Mouse (Mus musculus): ENCODE data around the gene Afp. TPM values are rescaled to one million over a fixed set of nuclear protein-coding genes. Genes with fewer than 3 reads are reported as not detected.

Afp gene
- not detected for total RNA-seq (2021)
- long read RNA-seq: 0 reads

- DNase-seq (ENCODE audit: low spot score in 2 of 2): no peak
Observed at GRCm38 (mm10) chr5:90490518-90490917, at the start of gene Afp. Afp (plus strand) TSS chr5:90490737.

- no peak for DNase-seq (ENCODE audit: low spot score in 2 of 2)
Observed at GRCm38 (mm10) chr5:90447577-90447976, 43.0 kb upstream of the Afp start.

GRCm38 (mm10) chr5:90449961-90450360 lies 40.6 kb upstream of the Afp start:
- DNase-seq (ENCODE audit: low spot score in 2 of 2): no peak

GRCm38 (mm10) chr5:90452711-90453110 lies 37.8 kb upstream of the Afp start:
- no peak for DNase-seq (ENCODE audit: low spot score in 2 of 2)

- no peak for DNase-seq (ENCODE audit: low spot score in 2 of 2)
Observed at GRCm38 (mm10) chr5:90457241-90457640, 33.3 kb upstream of the Afp start.

GRCm38 (mm10) chr5:90458727-90459126 lies 31.8 kb upstream of the Afp start:
- DNase-seq (ENCODE audit: low spot score in 2 of 2): no peak

GRCm38 (mm10) chr5:90460619-90461018 lies 29.9 kb upstream of the Afp start, which contains the start of gene Alb:
Alb (plus strand) TSS chr5:90460897.
- no peak for DNase-seq (ENCODE audit: low spot score in 2 of 2)

- no peak for DNase-seq (ENCODE audit: low spot score in 2 of 2)
Observed at GRCm38 (mm10) chr5:90466806-90467205, 23.7 kb upstream of the Afp start.

GRCm38 (mm10) chr5:90467245-90467644 lies 23.3 kb upstream of the Afp start:
- DNase-seq (ENCODE audit: low spot score in 2 of 2): no peak

GRCm38 (mm10) chr5:90470836-90471235 lies 19.7 kb upstream of the Afp start:
- no peak for DNase-seq (ENCODE audit: low spot score in 2 of 2)

GRCm38 (mm10) chr5:90473902-90474301 lies 16.6 kb upstream of the Afp start:
- no peak for DNase-seq (ENCODE audit: low spot score in 2 of 2)

- no peak for DNase-seq (ENCODE audit: low spot score in 2 of 2)
Observed at GRCm38 (mm10) chr5:90474369-90474768, 16.2 kb upstream of the Afp start.

GRCm38 (mm10) chr5:90476741-90477140 lies 13.8 kb upstream of the Afp start:
- DNase-seq (ENCODE audit: low spot score in 2 of 2): no peak

GRCm38 (mm10) chr5:90477308-90478140 lies 13.0 kb upstream of the Afp start:
- DNase-seq (ENCODE audit: low spot score in 2 of 2): no peak

GRCm38 (mm10) chr5:90478886-90479285 lies 11.7 kb upstream of the Afp start:
- no peak for DNase-seq (ENCODE audit: low spot score in 2 of 2)

GRCm38 (mm10) chr5:90485597-90485996 lies 4.9 kb upstream of the Afp start:
- no peak for DNase-seq (ENCODE audit: low spot score in 2 of 2)

- DNase-seq (ENCODE audit: low spot score in 2 of 2): no peak
Observed at GRCm38 (mm10) chr5:90488323-90488722, 2.2 kb upstream of the Afp start.

- DNase-seq (ENCODE audit: low spot score in 2 of 2): no peak
Observed at GRCm38 (mm10) chr5:90492440-90492839, 1.9 kb downstream of the Afp start.

GRCm38 (mm10) chr5:90494308-90494707 lies 3.8 kb downstream of the Afp start:
- DNase-seq (ENCODE audit: low spot score in 2 of 2): no peak

GRCm38 (mm10) chr5:90499509-90499908 lies 9.0 kb downstream of the Afp start:
- DNase-seq (ENCODE audit: low spot score in 2 of 2): peak in 1 of 2 experiments; percentile 15

- peak; percentile 77 to 85 for DNase-seq (ENCODE audit: low spot score in 2 of 2)
Observed at GRCm38 (mm10) chr5:90500714-90501113, 10.2 kb downstream of the Afp start.

GRCm38 (mm10) chr5:90501752-90502151 lies 11.2 kb downstream of the Afp start:
- no peak for DNase-seq (ENCODE audit: low spot score in 2 of 2)

- no peak for DNase-seq (ENCODE audit: low spot score in 2 of 2)
Observed at GRCm38 (mm10) chr5:90504742-90505141, 14.2 kb downstream of the Afp start.

Measured in layer of hippocampus, postnatal 10 days (tissue).